Mouse (Mus musculus): ENCODE results near the gene Rasl11b.

The Rasl11b gene

GRCm38 (mm10) chr5:74194841-74195613, at the start of gene Rasl11b:
Gene Rasl11b (plus strand): TSS chr5:74195286.
- DNase-seq (ENCODE audit: low read depth, low spot score) = peak; percentile 39

GRCm38 (mm10) chr5:74147631-74148030, 47.5 kb upstream of the Rasl11b start:
- DNase-seq (ENCODE audit: low read depth, low spot score) = no peak

GRCm38 (mm10) chr5:74149975-74150374, 45.1 kb upstream of the Rasl11b start:
- no peak for DNase-seq (ENCODE audit: low read depth, low spot score)

GRCm38 (mm10) chr5:74151774-74152173, 43.3 kb upstream of the Rasl11b start:
- DNase-seq (ENCODE audit: low read depth, low spot score) = no peak

GRCm38 (mm10) chr5:74155860-74156351, 39.2 kb upstream of the Rasl11b start:
- no peak for DNase-seq (ENCODE audit: low read depth, low spot score)

- no peak for DNase-seq (ENCODE audit: low read depth, low spot score)
Observed at GRCm38 (mm10) chr5:74158929-74159632, 36.0 kb upstream of the Rasl11b start.

GRCm38 (mm10) chr5:74159906-74160305, 35.2 kb upstream of the Rasl11b start:
- DNase-seq (ENCODE audit: low read depth, low spot score) = no peak

GRCm38 (mm10) chr5:74160349-74160748, 34.7 kb upstream of the Rasl11b start:
- no peak for DNase-seq (ENCODE audit: low read depth, low spot score)

GRCm38 (mm10) chr5:74161297-74161926, 33.7 kb upstream of the Rasl11b start:
- DNase-seq (ENCODE audit: low read depth, low spot score) = no peak

GRCm38 (mm10) chr5:74162013-74162412, 33.1 kb upstream of the Rasl11b start:
- no peak for DNase-seq (ENCODE audit: low read depth, low spot score)

- no peak for DNase-seq (ENCODE audit: low read depth, low spot score)
Observed at GRCm38 (mm10) chr5:74163141-74163540, 31.9 kb upstream of the Rasl11b start.

GRCm38 (mm10) chr5:74164547-74164946, 30.5 kb upstream of the Rasl11b start:
- no peak for DNase-seq (ENCODE audit: low read depth, low spot score)

GRCm38 (mm10) chr5:74166642-74167041, 28.4 kb upstream of the Rasl11b start:
- no peak for DNase-seq (ENCODE audit: low read depth, low spot score)

- DNase-seq (ENCODE audit: low read depth, low spot score) = no peak
Observed at GRCm38 (mm10) chr5:74168085-74168484, 27.0 kb upstream of the Rasl11b start.

- DNase-seq (ENCODE audit: low read depth, low spot score) = no peak
Observed at GRCm38 (mm10) chr5:74171768-74172167, 23.3 kb upstream of the Rasl11b start.

- DNase-seq (ENCODE audit: low read depth, low spot score) = no peak
Observed at GRCm38 (mm10) chr5:74172208-74172607, 22.9 kb upstream of the Rasl11b start.

- DNase-seq (ENCODE audit: low read depth, low spot score) = no peak
Observed at GRCm38 (mm10) chr5:74173162-74173844, 21.8 kb upstream of the Rasl11b start.

GRCm38 (mm10) chr5:74175526-74176270, 19.4 kb upstream of the Rasl11b start:
- no peak for DNase-seq (ENCODE audit: low read depth, low spot score)

- DNase-seq (ENCODE audit: low read depth, low spot score) = no peak
Observed at GRCm38 (mm10) chr5:74180216-74180615, 14.9 kb upstream of the Rasl11b start.

GRCm38 (mm10) chr5:74183118-74183517, 12.0 kb upstream of the Rasl11b start:
- no peak for DNase-seq (ENCODE audit: low read depth, low spot score)

GRCm38 (mm10) chr5:74184607-74185006, 10.5 kb upstream of the Rasl11b start:
- no peak for DNase-seq (ENCODE audit: low read depth, low spot score)

Data from retina, adult 2 months (tissue).